Mouse (Mus musculus): Measurements from ENCODE around the gene Rtbdn.
A peak's percentile ranks its signal among the peaks of the same experiment; 100 is the strongest.

Gene Rtbdn

DNA sequence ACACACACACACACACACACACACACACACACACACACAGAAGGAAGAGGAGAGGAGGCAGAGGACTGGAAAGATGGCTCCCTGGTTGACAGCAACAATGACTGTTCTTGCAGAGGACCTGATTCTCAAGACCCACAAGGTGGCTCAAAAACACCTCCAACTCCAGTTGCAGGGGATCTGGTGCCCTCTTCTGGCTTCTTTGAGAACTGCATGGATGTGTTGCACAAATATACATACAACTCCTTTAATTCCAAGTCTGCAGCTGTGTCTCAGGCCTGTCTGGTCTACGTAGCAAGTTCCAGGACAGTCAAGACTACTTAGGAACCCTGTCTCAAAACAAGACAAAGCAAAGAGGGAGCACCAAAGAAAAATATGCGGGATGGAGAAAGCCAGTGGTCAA, 10.0 kb downstream of the Rtbdn start:
- DNase-seq (ENCODE audit: low read depth in 1 of 2, low spot score in 2 of 2): peak in 1 of 2 experiments; percentile 49

DNA sequence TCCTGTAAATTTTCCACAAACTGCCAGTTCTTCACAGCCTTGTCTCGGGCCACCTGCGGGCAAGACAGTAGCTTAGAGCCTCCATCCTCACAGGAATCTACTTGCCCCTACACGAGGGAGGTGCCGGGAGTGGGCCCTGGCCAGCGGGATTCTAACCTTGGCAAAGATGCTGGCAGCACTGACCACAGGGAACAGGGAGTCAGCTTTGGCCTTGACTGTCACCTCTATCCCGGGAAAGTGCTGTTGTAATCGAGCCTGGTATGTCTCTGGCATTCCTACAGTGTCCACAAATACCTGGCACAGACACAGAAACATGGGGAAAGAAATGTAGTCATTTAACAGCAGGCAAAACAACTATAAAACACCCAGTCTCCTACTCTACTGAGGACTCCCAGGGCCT, 13.0 kb downstream of the Rtbdn start:
- DNase-seq (ENCODE audit: low read depth in 1 of 2, low spot score in 2 of 2): no peak

DNA sequence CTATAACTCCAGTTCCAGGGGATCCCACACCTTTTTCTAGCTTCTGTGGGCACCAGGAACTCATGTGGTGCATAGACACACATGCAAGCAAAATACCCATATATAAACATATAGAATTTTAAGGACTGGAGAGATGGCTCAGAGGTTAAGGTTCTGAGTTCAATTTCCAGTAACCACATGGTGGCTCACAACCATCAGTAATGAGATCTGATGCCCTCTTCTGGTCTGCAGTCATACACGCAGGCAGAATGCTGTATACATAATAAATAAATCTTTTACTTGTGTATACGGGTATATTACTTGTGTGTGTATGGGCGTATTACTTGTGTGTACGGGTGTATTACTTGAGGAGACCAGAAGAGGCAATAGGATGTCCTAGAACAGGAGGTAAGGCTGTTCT, 17.2 kb downstream of the Rtbdn start:
- DNase-seq (ENCODE audit: low read depth in 1 of 2, low spot score in 2 of 2): no peak

DNA sequence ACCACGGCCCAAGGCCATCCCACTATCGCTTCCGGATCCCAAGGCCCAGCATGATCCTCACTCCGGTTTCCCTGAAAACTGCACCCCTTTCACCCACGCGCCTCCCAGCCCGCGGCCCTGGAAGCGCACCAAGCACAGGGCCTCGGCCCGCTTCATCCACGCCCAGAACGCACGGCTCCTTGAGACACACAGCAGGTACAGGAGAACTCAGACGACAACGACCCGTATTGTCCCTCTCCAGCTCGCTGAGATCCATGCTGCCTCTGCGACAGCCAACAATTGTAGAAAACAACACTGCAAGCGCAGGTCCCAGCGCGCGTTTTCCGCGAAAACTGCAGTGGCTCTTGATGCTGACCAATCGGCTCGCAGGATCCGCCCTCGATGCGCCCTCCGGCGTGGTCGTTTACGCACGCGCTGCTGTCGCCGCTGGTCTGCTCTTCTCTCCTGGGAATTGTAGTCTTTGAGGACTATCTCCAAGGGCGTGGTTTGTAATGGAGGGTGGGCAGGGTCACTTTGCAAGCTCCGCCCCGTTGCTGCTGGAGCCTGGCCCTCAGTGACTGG, 19.0 kb downstream of the Rtbdn start:
- DNase-seq (ENCODE audit: low read depth in 1 of 2, low spot score in 2 of 2): peak in 1 of 2 experiments; percentile 83

DNA sequence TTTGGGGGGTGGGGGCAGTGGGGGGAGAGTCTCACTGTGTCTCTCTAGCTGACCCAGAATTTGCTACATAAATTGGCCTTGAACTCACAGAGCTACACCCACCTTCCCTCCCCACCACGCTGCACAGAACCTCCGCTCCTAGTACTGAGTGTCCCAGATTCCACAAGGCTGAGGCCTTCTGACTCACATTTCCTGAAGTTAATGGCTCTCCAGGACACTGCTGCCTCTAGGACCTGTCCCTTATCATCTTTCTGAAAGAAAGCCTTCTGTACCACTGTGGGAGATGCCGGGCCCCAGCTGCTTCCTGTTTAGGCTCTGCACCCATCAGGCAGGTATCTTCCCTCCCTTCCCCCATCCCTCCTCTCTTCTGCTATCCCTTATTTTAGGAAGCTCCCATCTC, 19.8 kb downstream of the Rtbdn start:
- DNase-seq (ENCODE audit: low read depth in 1 of 2, low spot score in 2 of 2): no peak

DNA sequence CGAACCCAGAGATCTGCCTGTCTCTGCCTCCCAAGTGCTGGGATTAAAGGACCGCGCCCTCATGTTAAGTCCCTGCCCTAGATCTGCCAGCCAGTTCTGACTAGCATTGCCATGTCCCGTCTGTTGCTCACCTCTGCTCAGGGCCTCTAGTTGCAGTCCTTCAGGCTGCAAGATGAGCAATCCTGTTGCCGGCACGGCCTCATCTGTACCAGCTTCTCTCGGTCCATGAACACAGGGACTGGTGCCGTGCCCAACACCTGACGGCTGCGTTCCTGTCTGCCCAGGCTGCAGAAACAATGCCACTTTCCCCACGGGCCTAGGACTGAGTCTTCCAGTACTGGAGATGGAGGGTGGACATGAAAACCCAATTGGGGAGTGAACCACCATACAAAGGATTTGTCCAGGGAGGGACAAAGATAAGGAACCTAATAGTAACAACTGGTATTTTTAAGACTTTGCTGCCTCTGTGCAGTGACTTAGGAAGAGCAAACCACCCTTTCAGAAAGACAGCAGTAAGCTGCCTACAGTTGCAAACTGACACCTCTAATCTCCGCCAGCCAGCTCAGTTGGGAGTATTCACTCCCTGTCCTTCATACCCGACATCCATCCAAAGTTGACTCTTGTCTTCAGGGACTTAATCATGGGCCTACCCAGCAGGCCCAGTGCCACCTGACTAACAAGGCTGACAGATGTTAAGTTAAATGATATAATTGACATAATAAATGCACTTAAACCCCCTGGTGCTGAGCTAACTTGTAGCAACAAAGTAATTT, 20.9 kb downstream of the Rtbdn start:
- DNase-seq (ENCODE audit: low read depth in 1 of 2, low spot score in 2 of 2): no peak

DNA sequence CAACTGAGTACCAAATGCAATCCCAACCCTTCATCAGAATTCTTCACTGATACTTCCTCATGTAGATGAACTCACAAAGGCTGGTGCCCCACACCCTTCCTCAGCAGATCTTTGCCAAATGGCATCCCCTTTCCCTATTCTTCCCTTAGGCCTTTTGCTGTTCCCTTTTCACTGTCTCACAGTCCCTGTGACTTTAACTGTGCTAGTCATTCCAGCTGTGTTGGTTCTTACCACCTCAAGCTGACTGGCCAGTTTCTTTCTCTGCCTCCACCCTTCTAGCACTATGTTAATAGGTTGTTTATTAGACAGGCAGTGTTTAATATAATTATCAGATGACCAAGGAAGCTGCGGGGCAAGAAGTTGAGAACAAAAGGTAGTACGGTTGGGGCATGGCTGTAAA, 21.9 kb downstream of the Rtbdn start:
- DNase-seq (ENCODE audit: low read depth in 1 of 2, low spot score in 2 of 2): no peak

DNA sequence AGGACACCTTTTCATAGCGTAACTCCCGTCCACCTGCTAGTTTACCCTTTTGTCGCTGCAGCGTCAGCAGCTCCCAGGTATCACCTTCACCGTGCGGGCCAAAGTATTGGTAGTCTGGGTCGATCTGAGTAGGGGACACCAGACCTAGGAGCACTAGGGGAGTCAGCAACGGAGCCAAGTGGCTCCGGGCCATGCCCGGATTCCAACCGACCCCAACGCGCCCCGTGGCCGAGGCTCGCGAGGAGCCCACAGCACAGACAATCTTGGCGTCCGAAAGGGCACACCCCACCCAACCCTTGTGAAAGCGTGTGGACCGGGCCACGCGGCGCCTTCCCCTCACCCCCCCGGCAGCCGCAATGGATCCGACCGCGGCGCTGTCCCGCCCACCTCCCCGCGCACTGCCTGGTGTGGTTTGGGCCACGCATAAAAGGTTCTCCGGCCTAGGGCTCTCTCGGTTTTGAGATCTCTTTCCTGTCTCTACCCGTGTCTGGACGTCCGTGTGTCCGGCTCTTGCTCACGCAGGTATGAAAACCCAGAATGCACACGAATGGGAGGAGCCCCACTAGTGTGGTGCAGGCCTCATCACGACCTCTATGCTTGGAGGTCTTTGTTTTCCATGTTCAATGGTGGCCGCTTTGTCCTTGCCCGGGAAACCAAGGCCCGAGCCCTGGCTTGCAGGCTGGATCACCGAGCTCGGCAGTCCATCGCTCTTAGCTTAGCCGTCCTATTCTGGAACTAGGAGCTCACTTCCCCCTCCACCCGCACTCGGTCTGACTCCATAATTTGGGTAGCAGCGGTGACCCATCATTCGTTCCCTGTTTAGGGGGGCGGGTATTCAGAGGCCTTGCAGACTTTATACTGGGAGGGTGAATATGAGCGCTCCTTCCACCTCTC, 22.7 kb downstream of the Rtbdn start, which contains the start of the genes Gm49661, Prdx2 and Rnaseh2a:
TSS of gene Gm49661 (minus strand) at position 193 of the 894 bp plus-strand sequence.
TSS of gene Prdx2 (plus strand) at position 347 of the 894 bp plus-strand sequence.
TSS of gene Rnaseh2a (minus strand) at position 527 of the 894 bp plus-strand sequence.
- no peak for DNase-seq (ENCODE audit: low read depth in 1 of 2, low spot score in 2 of 2)

DNA sequence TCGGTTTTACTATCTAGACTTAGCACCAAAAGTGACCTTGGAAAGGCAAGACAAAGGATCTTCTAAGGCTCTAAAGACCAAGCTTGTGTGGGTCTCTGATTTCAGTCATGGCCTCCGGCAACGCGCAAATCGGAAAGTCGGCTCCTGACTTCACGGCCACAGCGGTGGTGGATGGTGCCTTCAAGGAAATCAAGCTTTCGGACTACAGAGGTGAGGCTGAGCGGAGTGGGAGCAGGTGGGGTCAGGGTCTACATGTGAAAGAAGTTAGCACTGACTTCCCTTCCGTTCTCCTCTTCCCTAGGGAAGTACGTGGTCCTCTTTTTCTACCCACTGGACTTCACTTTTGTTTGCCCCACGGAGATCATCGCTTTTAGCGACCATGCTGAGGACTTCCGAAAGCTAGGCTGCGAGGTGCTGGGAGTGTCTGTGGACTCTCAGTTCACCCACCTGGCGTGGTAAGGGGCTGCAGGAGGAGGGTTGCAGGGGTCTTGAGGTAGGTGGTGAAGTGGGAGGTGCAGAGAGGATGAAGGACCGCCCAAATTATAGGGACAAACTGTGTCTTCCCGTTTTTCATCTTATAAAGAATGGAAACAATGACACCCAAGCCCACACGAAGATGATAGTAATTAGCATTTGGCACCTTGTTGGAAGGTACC, 23.5 kb downstream of the Rtbdn start:
- no peak for DNase-seq (ENCODE audit: low read depth in 1 of 2, low spot score in 2 of 2)

DNA sequence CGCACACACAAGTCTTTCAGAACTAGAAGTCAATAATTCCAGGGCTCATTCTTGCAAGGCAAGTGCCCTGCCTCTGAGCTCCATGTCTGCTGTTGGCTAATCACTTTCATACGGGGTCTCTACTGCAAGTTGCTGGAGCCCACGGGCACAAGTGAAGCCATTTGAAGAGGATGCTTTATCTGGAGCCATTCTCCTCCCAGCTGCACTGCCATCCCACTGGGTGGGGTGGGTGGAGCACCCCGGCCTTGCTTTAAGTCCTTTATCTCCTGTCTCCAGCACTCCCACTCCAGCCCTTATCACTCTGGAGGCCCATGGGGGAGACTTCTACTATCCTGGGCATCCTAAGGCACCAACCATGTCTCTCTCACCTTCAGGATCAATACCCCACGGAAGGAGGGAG, 24.1 kb downstream of the Rtbdn start:
- no peak for DNase-seq (ENCODE audit: low read depth in 1 of 2, low spot score in 2 of 2)

DNA sequence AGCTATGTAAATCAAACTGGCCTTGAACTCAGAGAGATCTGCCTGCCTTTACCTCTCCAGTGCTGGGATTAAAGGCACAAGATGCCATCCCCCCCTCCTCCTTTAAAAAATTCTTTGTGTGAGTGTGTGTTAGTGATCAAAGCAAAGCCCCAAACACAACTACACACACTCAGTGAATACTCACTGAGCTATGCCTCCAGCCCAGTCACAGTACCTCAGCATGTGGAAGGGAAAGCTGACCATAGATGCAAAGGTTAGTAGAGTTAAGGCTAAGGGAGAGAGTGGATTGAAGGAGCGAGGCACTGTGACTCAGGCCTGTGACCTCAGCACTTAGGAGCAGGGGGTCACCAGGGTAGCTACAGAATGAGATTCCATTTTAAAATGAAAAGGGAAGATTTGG, 26.3 kb downstream of the Rtbdn start:
- no peak for DNase-seq (ENCODE audit: low read depth in 1 of 2, low spot score in 2 of 2)

DNA sequence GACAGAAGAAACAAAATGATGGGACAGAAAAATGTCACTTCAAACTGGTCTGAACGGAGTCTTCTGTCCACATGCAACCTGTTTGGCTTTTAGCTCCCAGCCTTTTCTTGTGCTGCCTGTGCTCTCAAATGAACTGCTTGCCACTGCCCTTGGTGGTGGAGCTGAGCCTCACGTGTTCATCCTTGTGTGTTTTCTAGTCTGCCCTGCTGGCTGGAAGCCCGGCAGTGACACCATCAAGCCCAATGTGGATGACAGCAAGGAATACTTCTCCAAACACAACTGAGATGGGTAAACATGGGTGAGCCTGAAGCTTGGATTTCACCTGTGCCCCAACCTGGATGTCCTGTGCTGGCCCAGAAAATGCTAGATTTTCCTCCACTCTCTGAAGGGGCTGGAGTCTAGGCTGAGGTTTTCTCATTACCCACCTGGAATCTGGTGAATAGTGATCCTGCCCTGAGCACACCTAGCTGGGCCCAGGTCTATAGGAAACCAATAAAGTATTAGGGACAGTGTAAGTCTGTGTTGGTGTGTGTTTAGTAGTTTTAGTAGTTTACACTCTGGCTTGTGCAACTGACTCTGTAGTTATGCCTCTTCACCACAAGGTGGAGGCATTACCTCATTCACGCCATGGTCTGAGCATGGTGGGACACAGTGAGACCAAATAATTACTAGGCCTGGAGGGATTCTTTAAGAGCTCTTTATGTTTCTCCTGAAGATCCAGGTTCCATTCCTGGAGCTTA, 27.2 kb downstream of the Rtbdn start:
- no peak for DNase-seq (ENCODE audit: low read depth in 1 of 2, low spot score in 2 of 2)

DNA sequence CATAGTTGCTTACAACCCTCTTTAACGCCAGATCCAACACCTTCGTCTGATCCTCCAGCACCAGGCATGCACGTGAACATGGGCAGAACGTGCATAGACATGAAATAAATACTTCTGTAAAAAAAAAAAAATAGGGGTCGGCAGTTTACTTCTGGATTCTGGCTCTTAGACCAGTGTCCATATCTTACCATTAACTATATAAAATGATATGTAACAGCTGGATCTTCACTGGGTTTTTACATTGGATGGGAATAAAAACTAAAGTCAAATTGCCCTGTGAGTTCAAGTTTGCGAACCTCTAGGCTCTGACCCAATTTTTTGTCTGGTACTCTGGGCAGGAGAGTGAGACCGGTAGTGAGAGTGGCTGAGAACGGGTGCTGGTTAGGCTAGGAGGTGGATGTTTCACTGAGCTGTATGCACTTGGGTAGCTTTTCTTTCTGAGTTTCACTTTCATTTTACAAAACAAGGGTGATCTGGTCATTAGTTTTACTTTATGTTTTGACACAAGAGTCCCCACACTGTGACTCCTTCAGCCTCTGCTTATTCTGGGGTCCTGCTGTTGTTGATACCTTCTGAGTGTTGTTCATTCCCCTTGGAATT, 27.9 kb downstream of the Rtbdn start:
- no peak for DNase-seq (ENCODE audit: low read depth in 1 of 2, low spot score in 2 of 2)

DNA sequence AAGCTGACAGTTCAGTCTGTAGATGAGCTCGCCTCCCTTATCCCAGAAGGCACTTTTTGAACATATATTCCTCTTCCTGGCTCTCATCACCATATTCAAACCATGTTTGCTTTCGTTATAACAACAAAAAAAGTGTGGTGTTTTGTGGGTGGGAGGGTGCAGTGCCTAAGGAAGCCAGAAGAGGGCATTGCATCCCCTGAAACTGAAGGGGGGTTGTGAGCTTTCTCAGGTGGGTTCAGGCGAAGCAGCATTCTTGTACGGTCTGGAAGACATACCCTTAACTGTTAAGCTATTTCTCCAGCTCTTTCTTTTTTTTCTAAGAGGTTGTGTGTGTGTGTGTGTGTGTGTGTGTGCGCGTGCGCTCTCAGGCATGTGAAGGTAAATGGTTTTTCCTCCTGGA, 28.6 kb downstream of the Rtbdn start:
- DNase-seq (ENCODE audit: low read depth in 1 of 2, low spot score in 2 of 2): peak in 1 of 2 experiments; percentile 76

DNA sequence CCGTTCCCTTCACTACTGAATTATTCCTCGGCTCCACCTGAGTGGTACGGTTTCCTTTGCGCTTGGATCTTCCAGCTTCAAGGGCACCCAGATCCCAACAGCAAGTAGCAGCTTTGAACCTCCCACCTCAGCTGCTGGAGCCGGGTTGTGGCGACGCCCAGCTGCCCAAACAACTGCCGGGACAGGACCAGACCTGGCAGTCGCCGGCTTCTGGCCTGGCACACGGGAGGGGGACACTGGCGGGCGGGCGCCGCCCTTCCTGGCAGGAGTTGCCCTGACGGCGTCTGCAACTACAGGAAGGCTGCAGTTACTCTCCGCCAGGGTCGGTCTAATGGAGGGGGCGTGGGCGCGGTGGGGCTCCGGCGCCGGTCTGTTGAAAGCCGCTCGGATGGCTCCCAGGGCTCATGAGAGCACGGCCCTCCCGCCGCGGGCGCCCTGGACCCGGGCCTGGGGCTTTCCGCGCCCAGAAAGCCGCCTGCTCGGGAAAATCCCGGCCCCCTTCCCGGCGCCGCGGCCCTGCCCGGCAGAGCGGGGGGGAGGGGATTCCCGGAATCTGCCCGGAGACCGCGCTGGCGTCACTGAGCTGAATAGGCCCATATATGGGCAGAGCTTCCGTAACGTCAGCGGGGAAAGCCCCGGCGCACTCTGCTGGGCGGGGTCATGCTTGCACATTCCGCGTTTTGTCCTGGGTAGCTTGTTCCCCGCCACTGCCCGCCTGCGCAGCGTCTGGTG, 29.4 kb downstream of the Rtbdn start:
- peak; percentile 93 to 97 for DNase-seq (ENCODE audit: low read depth in 1 of 2, low spot score in 2 of 2)

DNA sequence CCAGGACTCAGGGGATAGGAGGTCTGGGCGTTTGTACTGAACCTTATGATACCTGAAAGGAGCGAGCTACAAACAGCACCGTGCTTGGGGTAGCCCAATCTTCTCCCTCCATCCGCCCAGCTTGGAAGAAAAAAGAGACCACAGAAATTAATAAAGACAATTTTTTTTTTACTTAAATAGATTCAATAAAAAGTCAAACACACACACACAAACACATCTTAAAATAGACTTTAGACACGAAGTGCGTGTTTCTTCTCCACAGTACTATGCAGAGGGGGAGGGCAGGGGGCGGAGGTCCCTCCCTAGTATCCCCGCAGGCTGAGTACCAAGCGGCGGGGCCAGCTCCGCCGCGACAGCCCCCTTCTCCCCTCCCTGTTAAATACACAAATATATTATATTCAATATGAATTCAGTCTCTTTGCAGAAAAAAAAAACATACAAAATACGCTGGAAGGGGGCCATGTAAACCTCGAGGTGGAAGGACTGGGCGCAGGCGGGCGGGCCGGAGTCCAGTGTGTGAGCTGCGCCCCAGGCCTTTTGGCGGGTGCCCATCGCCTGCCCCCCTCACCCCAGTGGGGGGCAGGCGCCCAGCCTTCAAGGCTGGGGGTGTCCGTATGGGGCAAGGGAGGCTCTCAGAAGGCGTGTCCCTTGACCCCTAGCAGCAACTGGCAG, 30.1 kb downstream of the Rtbdn start:
- no peak for DNase-seq (ENCODE audit: low read depth in 1 of 2, low spot score in 2 of 2)

DNA sequence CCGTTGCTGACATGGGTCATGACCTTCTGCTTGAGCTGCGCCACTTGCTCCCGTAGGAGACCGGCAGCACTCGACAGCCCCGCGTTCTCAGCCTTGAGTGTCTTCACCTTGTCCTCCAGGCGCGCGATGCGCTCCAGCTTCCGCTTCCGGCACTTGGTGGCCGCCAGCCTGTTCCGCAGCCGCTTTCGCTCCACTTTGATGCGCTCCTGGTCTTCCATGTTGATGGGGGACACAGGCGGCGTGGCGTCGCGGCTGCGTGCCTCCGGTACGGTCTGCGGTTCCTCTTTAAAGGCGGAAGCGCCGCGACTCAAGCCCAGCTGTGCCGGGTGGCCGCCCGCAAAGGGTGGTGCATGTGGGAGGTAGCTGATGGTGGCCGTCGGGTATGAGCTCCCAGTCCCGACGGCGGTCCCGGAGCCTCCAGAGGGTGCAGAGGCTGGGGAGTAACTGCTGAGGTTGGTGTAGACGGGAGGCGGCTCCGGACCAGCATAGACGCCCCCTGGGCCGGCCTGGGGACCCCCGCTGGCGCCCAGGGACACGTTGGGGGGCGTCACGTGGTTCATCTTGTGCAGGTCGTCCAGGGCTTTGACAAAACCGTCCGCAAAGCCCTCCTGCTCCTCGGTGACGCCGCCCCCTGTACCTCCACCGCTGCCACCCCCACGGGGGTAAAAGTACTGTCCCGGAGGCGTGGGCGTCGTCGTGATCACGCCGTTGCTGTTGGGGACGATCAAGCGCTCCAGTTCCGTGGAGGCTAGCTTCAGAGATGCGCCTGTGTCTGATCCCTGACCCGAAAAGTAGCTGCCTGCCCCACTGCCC, 30.9 kb downstream of the Rtbdn start:
- peak in 1 of 2 experiments; percentile 73 for DNase-seq (ENCODE audit: low read depth in 1 of 2, low spot score in 2 of 2)
